Mouse (Mus musculus) neutrophil, adult 5-6 weeks (primary cell): ENCODE data around the gene Wnt7a. TPM values are rescaled to one million over a fixed set of nuclear protein-coding genes. Genes with fewer than 3 reads are reported as not detected.

ENCODE experiments used
- ATAC-seq: fragments of 151-379, 151-347 bp; 2 replicates; pipeline ENCODE4 v1.8.0; 2017; ENCODE audit warnings: mild to moderate bottlenecking, moderate TSS enrichment; ENCODE audit not compliant: insufficient number of reproducible peaks, poor library complexity, low FRiP score, severe bottlenecking; ENCODE audit errors: extremely low read depth
- total RNA-seq: library from RNA; stranded (forward); fragments of 200-1000 nt; gene quantifications from 2 replicates; pipeline ENCODE4 v1.2.3, GENCODE M21; 2017

Wnt7a gene
- total RNA-seq: not detected in 2 replicates

- no peak for ATAC-seq
These were observed at the start of gene Wnt7a for GRCm38 (mm10) chr6:91410961-91411368. TSS of gene Wnt7a (minus strand) at chr6:91411363.

DNA sequence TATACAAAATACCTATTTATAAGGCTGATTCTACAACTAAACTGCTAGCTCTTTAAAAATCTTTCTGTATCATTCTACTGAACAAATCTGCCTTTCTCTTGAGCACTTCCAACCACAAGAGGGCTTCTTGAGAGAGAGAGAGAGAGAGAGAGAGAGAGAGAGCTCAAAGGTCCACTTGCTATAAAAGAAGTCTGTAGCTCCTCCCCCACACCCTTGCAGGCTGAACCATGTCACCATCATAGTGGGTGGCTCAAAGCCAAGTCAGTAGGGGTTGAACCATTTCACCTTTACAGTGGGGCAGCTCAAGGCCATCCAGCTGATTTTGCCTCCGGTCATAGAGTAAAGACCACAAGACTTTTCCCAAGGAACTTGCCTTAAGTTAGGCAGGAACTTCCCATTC, 48.3 kb upstream of the Wnt7a start:
- no peak for ATAC-seq

GRCm38 (mm10) chr6:91454546-91454945, 43.4 kb upstream of the Wnt7a start:
- no peak for ATAC-seq

DNA sequence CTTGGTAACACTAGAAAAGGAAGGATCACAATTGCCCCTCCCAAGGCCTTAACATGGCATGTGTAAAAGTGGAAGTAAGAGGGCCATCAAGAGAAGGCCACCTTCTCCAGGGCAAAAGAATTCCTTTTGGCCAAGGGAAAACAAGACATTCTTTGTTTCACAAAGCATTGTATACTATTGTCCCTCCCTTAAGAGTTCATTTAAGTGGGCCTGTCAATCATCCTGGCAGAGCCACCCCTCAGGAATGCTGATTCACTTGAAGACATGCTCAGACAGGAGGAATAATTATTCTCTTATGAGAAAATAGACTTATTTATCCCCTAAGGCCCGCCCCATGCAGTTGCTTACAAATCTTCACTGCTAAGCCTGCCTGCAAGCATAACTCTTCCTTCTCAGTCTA, 40.9 kb upstream of the Wnt7a start:
- ATAC-seq: no peak

DNA sequence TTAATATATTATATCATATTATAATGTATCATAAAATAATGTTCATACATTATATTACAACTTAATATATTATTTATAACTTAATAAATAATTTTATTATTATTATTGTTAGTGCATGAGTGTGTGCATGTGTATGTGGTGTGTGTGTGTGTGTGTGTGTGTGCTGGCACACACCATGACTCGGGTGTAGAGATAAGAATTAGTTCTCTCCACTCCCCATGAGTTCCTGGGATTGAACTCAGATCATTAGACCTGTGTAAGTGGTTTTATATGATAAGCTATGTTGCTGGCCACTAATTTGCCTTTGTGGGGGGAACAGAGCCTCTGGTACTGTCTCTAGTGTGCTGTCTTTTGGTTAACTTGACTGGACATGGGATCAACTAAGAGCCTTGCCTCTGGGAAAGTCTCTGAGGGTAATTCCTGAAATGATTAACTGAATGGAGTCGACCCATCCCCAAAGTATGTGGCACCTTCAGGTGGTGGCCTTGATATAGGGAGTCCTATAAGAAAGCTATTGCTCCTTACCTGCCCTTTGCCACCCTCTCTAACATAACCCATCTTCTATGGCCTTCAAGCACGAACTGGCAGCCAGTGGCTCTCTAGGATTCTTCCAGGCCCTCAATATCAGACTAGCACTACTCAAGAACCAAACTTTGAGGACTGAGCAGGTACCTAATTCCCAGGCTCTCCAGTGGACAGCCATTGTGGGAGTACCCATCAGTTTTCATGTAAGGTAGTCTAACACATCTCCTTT, 38.5 kb upstream of the Wnt7a start:
- ATAC-seq: no peak

- ATAC-seq: no peak
These were observed 34.2 kb upstream of the Wnt7a start for GRCm38 (mm10) chr6:91445316-91445715.

- ATAC-seq: 0 out of 2 replicates have a peak, but pooled peaks have one; percentile 4
These were observed 30.0 kb upstream of the Wnt7a start for GRCm38 (mm10) chr6:91441145-91441662.

DNA sequence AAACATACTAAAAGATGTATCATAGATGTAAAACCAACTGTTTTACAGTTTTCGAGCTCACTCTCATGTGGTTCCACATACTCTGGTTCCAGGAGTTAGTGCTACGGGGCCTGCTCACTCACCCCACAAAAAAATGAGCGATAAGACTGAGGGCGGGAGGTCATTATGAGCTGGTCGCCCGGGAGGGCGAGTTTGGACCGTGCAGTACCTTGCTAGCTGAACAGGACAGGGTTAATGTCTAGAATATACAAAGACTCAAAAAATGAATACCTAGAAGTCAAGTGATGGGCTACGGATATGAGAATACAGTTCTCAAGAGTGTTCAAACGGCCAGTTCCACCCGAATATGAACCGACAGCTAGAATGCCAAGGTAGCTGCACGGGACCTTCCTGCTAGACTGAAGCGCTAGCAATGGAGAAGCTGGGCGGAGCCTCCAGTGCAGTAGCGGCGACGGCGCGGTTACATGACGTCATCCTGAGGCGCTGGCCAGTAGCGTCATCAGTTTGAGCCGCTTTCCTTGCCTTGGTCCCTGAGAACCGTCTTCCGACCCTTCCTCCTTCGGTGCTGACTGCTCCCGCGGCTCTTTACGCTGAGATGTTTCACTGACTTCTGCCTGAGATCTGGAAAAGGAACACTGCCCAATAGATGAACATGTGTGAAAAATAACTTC, 29.4 kb upstream of the Wnt7a start:
- ATAC-seq: peak; percentile 99

DNA sequence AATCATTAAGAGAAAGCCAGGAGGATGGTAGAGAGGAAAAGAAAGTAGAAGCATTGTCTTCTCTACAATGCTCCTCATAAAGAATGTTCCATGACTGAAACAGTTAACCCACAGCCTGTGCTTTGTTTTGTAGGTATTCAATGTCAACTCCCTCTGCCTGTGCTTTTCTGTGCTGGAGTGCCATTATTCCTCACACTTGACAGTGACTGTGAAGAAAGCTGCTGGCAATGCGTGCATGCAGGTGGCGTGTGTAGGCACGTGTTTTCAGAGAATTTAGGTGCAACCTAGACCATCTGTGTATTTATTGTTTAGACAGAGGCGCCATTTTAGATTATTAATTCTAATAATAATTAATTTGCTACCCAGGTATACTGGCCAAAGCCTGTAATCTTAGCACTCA, 13.0 kb upstream of the Wnt7a start:
- ATAC-seq: no peak

- ATAC-seq: no peak
These were observed 10.5 kb upstream of the Wnt7a start for GRCm38 (mm10) chr6:91421629-91422028.

GRCm38 (mm10) chr6:91417291-91417845, 6.2 kb upstream of the Wnt7a start:
- no peak for ATAC-seq

- ATAC-seq: no peak
These were observed 5.0 kb upstream of the Wnt7a start for GRCm38 (mm10) chr6:91416146-91416545.

DNA sequence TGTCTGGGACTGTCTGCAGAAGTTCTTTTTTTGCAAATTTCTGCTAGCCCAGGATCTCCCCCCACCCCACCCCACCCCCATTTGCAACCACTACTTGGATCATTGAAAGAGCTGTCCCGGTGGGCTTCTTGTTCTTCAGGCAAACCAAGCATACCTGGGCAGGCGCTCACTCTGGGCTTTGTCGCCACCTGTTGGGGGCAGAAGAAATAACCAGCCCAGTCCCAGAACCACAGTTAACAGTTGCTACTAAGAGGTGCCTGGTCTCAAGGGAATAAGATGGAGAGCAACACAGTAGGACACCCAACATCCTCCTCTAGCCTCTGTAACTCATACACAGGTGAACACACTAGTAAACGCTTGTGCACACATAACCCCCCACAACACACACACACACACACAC, 3.7 kb upstream of the Wnt7a start:
- ATAC-seq: no peak

GRCm38 (mm10) chr6:91411369-91411981, 312 bp upstream of the Wnt7a start:
- no peak for ATAC-seq

DNA sequence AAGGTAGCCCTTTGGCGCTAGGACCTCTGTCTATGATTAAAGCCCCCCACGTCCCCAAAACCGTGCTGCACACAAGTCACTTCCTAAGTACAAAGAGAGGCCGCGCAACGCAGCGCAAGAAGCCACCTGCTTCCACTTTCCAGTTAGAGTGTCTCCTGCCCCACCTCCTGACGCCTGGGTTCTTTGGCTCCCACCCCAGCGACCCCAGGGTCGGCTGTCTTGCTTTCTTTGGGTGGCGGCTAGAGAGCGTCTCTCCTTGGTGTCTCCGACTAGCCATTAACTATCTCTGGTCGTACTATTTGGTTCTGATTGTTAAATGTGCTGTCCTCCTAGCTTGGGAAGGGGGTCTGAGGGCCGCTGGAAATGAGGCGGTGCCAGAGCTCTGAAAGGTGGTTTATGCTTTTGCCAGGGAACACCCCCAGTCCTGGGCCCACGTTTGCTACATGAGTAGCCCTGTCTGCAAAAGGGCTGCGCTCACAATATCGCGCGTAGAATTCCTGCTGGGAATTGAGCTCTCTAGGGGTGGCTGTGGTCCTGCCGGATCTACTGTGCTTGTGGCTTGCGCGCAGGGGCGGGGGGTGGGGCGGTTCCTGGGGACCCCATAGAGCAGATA, 889 bp downstream of the Wnt7a start:
- ATAC-seq: no peak

- no peak for ATAC-seq
These were observed 1.6 kb downstream of the Wnt7a start for GRCm38 (mm10) chr6:91409448-91410167.

DNA sequence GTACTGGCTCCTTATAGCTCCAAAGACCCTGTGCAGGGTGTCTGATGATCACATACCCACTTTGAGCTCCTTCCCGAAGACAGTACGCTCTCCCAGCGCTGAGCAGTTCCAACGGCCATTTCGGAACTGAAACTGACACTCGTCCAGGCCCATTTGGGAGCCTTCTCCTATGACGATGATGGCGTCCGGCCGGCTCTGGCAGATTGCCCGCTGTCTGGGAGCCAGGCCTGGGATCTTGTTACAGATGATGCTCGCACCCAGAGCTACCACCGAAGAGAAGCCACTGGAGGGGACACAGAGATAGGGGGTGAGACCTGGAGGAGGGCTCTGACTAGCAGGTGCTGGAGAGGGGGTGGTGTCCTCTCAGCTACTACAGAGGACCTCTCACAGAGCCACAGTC, 2.5 kb downstream of the Wnt7a start:
- ATAC-seq: no peak

DNA sequence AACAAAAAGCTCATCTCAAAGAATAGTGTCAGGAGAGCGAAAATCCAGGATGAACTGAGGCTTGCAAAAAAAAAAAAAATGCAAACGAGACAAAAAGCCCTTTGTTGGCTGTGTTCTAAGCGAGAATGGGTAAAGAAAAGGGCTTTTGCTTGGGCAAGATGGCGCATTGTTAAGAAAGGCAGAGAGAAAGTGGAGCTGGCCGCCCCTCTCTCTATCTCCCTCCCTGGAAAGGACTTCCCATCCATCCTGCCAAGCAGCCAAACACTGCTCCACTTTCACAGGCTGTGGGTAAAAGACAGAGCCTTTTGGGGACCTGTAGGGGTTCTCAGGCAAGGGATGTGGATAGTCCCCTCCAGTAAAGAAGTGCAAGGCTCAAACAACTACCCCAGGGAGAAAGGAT, 9.6 kb downstream of the Wnt7a start:
- ATAC-seq: no peak

DNA sequence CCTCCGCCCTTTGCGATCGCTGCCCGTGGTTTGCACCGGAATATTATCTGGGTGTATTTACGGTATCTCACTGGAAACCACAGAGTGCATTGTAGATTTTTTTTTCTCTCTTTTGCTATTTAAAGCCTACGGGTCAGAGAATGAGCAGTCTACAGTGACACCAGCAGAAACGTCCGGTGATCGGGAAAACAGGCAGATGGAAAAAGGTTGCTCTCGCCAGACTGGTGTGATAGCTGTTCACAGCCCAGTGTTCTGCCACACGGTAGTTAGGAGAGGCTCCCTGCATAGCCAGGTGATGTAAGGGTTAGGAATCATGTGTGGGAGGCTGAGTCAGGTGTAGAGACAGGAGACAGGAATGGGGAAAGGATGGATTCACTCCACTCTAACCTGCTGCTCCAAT, 10.6 kb downstream of the Wnt7a start:
- no peak for ATAC-seq
